Mouse (Mus musculus) fat pad, adult 2 months (tissue): Measurements from ENCODE around the gene Zbbx.

Experiments used
- DNase-seq: peaks from one replicate; pipeline ENCODE4 v3.0.0-alpha.2; 2011; ENCODE audit warnings: low read depth, low spot score; ENCODE audit errors: extremely low read depth

The Zbbx gene

DNA sequence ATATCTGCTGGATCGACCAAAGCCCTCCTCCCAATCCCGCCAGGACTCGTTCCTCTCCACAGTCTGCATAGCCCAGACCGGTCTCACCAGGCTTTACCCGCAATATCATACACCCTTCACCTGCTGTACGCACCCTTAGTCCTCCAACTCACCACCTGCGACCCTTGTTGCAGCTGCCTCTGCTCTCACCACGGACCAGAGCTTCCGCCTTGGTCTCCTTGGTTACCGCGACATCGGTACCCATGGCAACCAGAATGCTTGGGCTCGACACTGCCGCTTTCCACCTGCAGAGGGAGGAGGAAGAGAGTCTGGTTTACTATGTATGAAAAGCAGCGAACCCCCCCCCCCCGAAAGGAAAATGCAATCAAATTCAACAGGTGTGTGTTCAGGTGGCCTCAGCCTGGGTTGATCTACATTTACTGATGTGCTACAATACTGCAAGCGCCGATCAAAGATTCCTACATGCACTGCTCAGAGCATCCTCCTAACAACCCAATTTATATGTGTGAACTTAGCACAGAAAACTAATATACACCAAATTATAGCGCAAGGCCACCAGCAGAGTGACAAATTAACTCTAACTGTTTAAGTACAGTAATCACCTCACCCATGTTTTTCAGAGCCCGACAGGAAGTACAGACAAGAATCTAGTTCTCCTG lies at the start of gene Zbbx:
Gene Zbbx, minus strand, starts transcription at position 197 of the 659 bp plus-strand sequence.
- no peak for DNase-seq

DNA sequence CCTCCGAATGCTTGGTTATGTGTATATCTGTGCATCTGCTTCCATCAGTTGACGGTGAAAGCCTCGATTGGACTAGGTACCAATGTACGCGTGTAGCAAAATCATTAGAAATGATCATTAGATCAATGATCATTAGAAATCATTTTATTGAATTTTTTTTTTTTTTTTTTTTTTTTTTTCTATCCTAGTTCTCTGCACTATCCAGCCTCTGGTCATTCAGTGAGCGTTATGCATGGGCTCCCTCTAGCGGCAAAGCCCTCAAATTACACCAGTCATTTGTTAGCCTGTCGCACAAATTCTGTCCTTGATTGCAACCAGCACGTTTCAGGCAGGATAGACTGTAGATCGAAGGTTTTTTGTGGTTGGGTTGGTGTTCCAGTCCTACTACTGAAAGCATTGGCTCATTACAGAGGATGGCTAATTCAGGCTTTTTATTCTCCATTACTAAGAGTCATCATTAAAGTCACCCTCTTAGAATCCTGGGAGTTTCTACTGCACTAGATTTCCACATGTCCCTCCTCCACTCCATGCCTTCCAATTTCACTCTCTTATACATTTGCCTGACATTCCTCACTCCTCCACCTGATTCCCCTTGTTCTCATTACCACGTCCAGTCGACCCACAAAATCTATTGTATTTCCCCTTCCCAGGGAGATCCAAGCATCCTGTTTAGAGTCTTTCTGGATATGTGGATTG lies 38.1 kb upstream of the Zbbx start:
- no peak for DNase-seq

DNA sequence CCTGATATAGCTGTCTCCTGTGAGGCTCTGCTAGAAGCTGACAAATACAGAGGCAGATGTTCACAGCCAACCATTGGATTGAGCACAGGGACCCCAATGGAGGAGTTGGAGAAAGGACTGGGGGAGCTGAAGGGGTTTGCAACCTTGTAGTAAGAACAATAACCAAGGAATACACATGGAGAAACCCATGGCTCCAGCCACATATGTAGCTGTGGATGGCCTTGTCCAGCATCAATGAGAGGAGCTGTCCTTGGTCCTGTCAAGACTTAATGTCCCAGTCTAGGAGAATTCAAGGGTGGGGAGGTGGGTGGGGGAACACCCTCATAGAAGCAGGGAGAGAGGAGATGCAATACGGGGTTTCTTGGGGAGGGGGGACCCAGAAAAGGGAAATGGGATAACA lies 17.8 kb upstream of the Zbbx start:
- no peak for DNase-seq

DNA sequence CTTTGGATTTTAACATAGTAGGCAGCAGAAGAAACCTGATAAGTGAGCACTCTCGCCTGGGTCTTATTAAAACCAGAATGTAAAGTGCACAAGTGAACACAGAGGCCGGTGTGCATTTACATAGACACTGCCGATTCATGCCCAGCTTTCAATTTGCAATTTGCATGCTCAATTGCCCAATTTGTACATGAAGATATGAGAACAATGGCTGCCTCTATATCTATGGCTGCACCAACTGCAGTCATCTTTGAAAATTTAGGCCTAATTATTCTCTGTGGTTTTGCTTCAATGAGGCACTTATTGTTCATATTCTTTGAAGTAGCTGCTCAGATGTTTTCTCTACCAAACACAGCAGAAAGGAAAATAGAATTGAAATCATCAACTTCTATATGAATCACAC lies 23.0 kb downstream of the Zbbx start:
- DNase-seq, result no peak

- no peak for DNase-seq
Observed at GRCm38 (mm10) chr3:75104867-75105266, 60.0 kb downstream of the Zbbx start.

DNA sequence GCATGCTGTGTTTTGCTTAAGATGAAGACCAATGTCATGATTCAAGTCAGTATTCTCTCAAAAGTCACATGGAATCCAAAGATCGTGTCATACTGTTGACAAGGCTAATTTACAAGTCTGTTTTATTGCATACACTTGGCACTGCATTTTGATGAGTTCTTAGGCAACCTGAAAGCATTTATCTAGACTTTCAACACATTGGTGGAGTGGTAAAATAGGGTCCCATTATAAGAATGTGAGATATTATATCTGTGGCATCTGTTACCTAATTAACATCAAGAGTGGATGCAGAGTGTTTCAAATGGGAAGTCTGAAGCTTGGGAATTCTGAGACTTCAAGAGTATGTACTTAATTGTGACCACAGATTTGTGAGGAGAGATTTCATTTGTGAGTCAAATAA lies 79.1 kb downstream of the Zbbx start:
- DNase-seq, result no peak

DNA sequence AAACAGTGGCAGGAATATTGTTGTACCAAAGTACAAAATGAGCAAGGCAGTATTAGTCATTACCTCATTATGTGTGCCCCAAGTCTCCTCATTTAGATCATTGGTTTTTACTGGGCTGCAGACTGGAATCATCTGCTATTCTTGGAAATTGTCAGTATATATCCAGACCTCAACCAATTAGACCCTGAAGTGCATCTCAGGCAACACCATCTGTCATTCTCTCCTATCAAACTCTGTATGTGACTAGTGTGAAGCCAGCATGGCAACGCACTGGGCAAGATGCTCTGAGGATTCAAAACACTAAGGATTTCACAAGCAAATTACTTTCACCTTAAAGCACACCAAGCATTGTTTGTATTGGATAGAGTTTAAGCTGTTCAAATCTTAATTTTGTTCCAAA lies 85.9 kb downstream of the Zbbx start:
- no peak for DNase-seq

- DNase-seq, result no peak
Observed at GRCm38 (mm10) chr3:75009701-75010100, 155.1 kb downstream of the Zbbx start.
